Mouse (Mus musculus): ENCODE data around the gene Sirt6. TPM values are rescaled to one million over a fixed set of nuclear protein-coding genes. Genes with fewer than 3 reads are reported as not detected.

Gene Sirt6
- total and polyA plus RNA-seq, 3 experiments = 10.5 to 38.2 TPM; not detected in 1

DNA sequence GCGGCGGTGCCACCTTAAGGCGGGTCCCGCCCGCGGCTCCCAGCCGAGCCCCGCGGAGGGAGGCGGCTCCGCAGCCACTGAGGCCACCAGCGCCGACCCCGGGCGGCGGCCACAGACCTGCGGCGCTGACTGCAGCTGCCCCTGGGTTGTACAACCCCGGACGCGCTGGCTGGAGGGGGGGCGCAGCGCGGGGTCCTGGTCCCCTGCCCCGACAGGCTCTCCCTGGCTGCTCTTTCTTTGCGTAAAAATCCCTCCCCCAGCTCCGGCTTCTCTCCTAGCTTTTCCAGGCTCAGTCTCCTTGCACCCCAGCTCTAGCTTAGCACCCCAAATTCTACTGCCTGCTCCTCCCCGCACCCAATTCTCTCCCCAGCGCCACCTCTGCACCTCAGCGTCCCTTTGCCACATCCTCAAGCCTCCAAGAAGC, 52.4 kb downstream of the Sirt6 start:
- peak overlapping the region; percentile 44 to 45 for H3K4me3 ChIP-seq (ENCODE audit: control insufficient read depth in 1 of 2, insufficient read depth in 1 of 2, low read depth in 2 of 2, low read length in 2 of 2)
- no peaks in the 10 kb centered on the region for H3K9me3 ChIP-seq (replicated peaks; ENCODE audit: insufficient read depth, low read length)
- no peak overlapping the region for H3K27ac ChIP-seq (ENCODE audit: control insufficient read depth, low read depth, low read length)
- H3K27me3 ChIP-seq (ENCODE audit: control insufficient read depth in 1 of 2, insufficient read depth in 2 of 2, low read length in 2 of 2) = no peaks in the 10 kb centered on the region
- peaks cover 3 to 26% of the 10 kb centered on the region in 2 experiments; a peak in 3 of 4 replicates for H3K4me1 ChIP-seq (ENCODE audit: control insufficient read depth in 1 of 2, insufficient read depth in 2 of 2, low read length in 2 of 2)
- no peaks in the 10 kb centered on the region; the same call in 1 of the 2 replicates for H3K79me2 ChIP-seq (ENCODE audit: control insufficient read depth, insufficient read depth, low read length, poor library complexity)
- H3K9ac ChIP-seq (ENCODE audit: control insufficient read depth, low read depth, low read length, poor library complexity, severe bottlenecking) = peak overlapping the region; percentile 35; the same call in 1 of the 2 replicates
- no peak for DNase-seq (ENCODE audit: low read depth, low spot score)
- peaks cover 0 to 11% of the 10 kb centered on the region in 2 experiments; a peak in 2 of 4 replicates for H3K36me3 ChIP-seq (ENCODE audit: control insufficient read depth in 1 of 2, insufficient read depth in 2 of 2, low read length in 2 of 2)
- TF ChIP-seq UBTF (IDR thresholded peaks at IDR 0.05; ENCODE audit: borderline replicate concordance, insufficient read depth, low read depth, low read length) = no peak
- no peak for TF ChIP-seq TBP (IDR thresholded peaks at IDR 0.05; ENCODE audit: low read depth, low read length)

DNA sequence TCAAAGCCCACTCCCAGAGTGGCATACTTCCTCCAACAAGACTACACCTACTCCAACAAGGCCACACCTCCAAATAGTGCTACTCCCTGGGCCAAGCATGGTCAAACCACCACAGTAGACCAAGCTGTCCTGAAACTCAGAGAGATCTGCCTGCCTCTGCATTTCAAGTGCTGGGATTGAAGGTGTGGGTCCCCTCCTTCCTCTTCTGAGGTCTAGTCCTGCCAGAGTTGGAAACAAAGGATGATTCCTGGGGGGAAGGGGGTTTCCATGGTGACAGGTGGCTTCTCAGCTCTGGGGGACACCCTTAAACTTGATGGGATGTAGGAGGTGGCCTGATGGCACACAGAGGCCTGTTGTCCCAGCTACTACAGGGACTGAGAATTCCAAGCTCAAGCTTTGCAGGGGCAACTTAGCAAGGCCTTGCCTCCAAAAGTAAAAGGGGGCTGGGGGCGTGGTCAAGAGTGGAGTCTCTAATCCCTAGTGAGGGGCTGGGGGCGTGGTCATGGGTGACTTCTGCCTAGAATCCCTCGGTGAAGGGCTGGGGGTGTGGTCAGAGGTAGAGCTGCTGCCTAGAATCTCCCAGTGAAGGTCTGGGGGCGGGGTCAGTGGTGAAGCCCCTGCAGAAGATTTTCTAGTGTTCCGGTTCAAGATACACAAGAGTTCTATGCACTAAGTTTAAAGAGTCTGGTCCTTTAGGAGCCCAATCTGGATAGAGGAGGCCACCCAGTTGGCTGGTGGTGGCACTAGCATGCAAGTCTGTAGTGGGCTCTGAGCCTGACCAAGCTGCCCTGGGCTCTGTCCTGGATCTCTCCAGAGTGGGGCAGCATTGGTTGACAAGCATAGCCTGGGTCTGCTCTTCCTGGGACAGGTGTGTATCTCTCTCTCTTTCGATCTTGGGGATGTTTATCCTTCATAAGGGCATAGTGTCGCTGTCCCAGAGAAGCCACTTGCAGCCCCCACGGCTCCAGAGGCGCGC, 53.2 kb downstream of the Sirt6 start, which contains the start of gene Tle2:
Gene Tle2 (plus strand): TSS at position 481 of the 976 bp plus-strand sequence.
- Histone ChIP-seq H3K4me3 (ENCODE audit: control insufficient read depth in 1 of 2, insufficient read depth in 1 of 2, low read depth in 2 of 2, low read length in 2 of 2) (peak within 1 kb of the TSS; percentile 44 to 45), H3K27me3 (ENCODE audit: control insufficient read depth in 1 of 2, insufficient read depth in 2 of 2, low read length in 2 of 2) (no peaks in the 10 kb centered on the region), H3K9me3 (replicated peaks; ENCODE audit: insufficient read depth, low read length) (no peaks in the 10 kb centered on the region), H3K36me3 (ENCODE audit: control insufficient read depth in 1 of 2, insufficient read depth in 2 of 2, low read length in 2 of 2) (peaks cover 0 to 12% of the 10 kb centered on the region in 2 experiments; a peak in 2 of 4 replicates), H3K4me1 (ENCODE audit: control insufficient read depth in 1 of 2, insufficient read depth in 2 of 2, low read length in 2 of 2) (peaks cover 3 to 27% of the 10 kb centered on the region in 2 experiments; a peak in 3 of 4 replicates), H3K27ac (ENCODE audit: control insufficient read depth, low read depth, low read length) (no peak within 1 kb of the TSS), H3K9ac (ENCODE audit: control insufficient read depth, low read depth, low read length, poor library complexity, severe bottlenecking) (peak within 1 kb of the TSS; percentile 35; the same call in 1 of the 2 replicates), H3K79me2 (ENCODE audit: control insufficient read depth, insufficient read depth, low read length, poor library complexity) (no peaks in the 10 kb centered on the region; the same call in 1 of the 2 replicates)
- no peak for DNase-seq (ENCODE audit: low read depth, low spot score)
- TF ChIP-seq SIN3A (IDR thresholded peaks at IDR 0.05; ENCODE audit: low read length) (no peak), ZKSCAN1 (IDR thresholded peaks at IDR 0.05; ENCODE audit: low read depth, low read length) (no peak), MAZ (IDR thresholded peaks at IDR 0.05; ENCODE audit: low read depth, low read length) (no peak)

DNA sequence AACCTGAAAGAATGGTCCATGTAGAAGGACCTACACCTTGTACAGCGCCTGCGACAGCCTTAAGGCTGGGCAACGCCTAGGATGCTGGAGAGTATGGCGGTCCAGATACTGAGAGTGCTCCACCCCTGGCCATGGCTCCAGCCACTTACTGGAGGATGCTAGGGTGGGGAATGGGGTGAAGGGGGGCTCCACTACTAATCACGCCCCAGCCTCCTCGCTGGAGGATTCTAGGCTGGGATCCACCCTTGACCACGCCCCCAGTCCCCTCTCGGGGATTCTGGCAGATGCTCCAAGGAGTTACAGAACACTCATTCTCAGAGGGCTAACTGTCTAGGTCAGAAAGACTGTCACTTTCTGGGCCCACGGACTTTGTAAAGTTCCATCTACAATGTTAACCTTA, 54.6 kb downstream of the Sirt6 start:
- DNase-seq (ENCODE audit: low read depth, low spot score) = no peak
- no peak for TF ChIP-seq NRF1 (IDR thresholded peaks at IDR 0.05; ENCODE audit: insufficient read depth, low read depth, low read length, poor library complexity, severe bottlenecking)
- no peak for TF ChIP-seq ZNF384 (IDR thresholded peaks at IDR 0.05; ENCODE audit: low read depth, low read length)
- TF ChIP-seq POLR2A (IDR thresholded peaks at IDR 0.05; ENCODE audit: control insufficient read depth in 1 of 2, insufficient read depth in 1 of 2, low read depth in 1 of 2, low read length in 2 of 2, poor library complexity in 1 of 2) = no peak
- TF ChIP-seq MAFK (IDR thresholded peaks at IDR 0.05; ENCODE audit: borderline replicate concordance, low read depth, low read length) = no peak
- no peak for TF ChIP-seq ZC3H11A (IDR thresholded peaks at IDR 0.05; ENCODE audit: low read depth, low read length)
- TF ChIP-seq GATA1 (IDR thresholded peaks at IDR 0.05; ENCODE audit: low read depth, low read length) = no peak
- TF ChIP-seq POLR2AphosphoS2 (IDR thresholded peaks at IDR 0.05; ENCODE audit: low read length) = no peak
- TF ChIP-seq POLR2AphosphoS5 (IDR thresholded peaks at IDR 0.05; ENCODE audit: borderline replicate concordance, low read depth, low read length) = no peak
- no peak for TF ChIP-seq CHD2 (IDR thresholded peaks at IDR 0.05; ENCODE audit: low read length)
- TF ChIP-seq MYC (IDR thresholded peaks at IDR 0.05; ENCODE audit: low read depth, low read length) = no peak
- Histone ChIP-seq H3K9me3 (replicated peaks; ENCODE audit: insufficient read depth, low read length) (no peaks in the 10 kb centered on the region), H3K9ac (ENCODE audit: control insufficient read depth, low read depth, low read length, poor library complexity, severe bottlenecking) (no peak overlapping the region), H3K4me1 (ENCODE audit: control insufficient read depth in 1 of 2, insufficient read depth in 2 of 2, low read length in 2 of 2) (peaks cover 3 to 30% of the 10 kb centered on the region in 2 experiments; a peak in 3 of 4 replicates), H3K36me3 (ENCODE audit: control insufficient read depth in 1 of 2, insufficient read depth in 2 of 2, low read length in 2 of 2) (peaks cover 0 to 12% of the 10 kb centered on the region in 2 experiments; a peak in 2 of 4 replicates), H3K27me3 (ENCODE audit: control insufficient read depth in 1 of 2, insufficient read depth in 2 of 2, low read length in 2 of 2) (no peaks in the 10 kb centered on the region), H3K4me3 (ENCODE audit: control insufficient read depth in 1 of 2, insufficient read depth in 1 of 2, low read depth in 2 of 2, low read length in 2 of 2) (no peak overlapping the region), H3K27ac (ENCODE audit: control insufficient read depth, low read depth, low read length) (no peak overlapping the region), H3K79me2 (ENCODE audit: control insufficient read depth, insufficient read depth, low read length, poor library complexity) (no peaks in the 10 kb centered on the region; the same call in 1 of the 2 replicates)
